Mouse (Mus musculus): ENCODE measurements around the gene Kcnk3.

Kcnk3 gene

GRCm38 (mm10) chr5:30646036-30646435, 58.1 kb downstream of the Kcnk3 start:
- peak; percentile 59 to 67 for DNase-seq

GRCm38 (mm10) chr5:30647396-30647795, 59.4 kb downstream of the Kcnk3 start:
- no peak for DNase-seq

- peak; percentile 96 to 98 for DNase-seq
Observed at GRCm38 (mm10) chr5:30647815-30648560, 60.0 kb downstream of the Kcnk3 start, which contains the start of gene Slc35f6. Gene Slc35f6 (plus strand): TSS chr5:30647933.

- DNase-seq = peak in 1 of 2 experiments; percentile 19
Observed at GRCm38 (mm10) chr5:30649558-30649957, 61.6 kb downstream of the Kcnk3 start.

- DNase-seq = no peak
Observed at GRCm38 (mm10) chr5:30650756-30651155, 62.8 kb downstream of the Kcnk3 start.

- DNase-seq = no peak
Observed at GRCm38 (mm10) chr5:30651554-30651953, 63.6 kb downstream of the Kcnk3 start.

GRCm38 (mm10) chr5:30653246-30653645, 65.3 kb downstream of the Kcnk3 start:
- no peak for DNase-seq

- no peak for DNase-seq
Observed at GRCm38 (mm10) chr5:30655042-30655441, 67.1 kb downstream of the Kcnk3 start.

GRCm38 (mm10) chr5:30655526-30656195, 67.7 kb downstream of the Kcnk3 start:
- peak in 1 of 2 experiments; percentile 13 for DNase-seq

- DNase-seq = no peak
Observed at GRCm38 (mm10) chr5:30659042-30659441, 71.1 kb downstream of the Kcnk3 start.

- no peak for DNase-seq
Observed at GRCm38 (mm10) chr5:30660278-30660677, 72.3 kb downstream of the Kcnk3 start.

- no peak for DNase-seq
Observed at GRCm38 (mm10) chr5:30660813-30661212, 72.8 kb downstream of the Kcnk3 start.

- DNase-seq = no peak
Observed at GRCm38 (mm10) chr5:30665360-30665759, 77.4 kb downstream of the Kcnk3 start.

- peak in 1 of 2 experiments; percentile 10 for DNase-seq
Observed at GRCm38 (mm10) chr5:30665968-30666367, 78.0 kb downstream of the Kcnk3 start.

GRCm38 (mm10) chr5:30666391-30667195, 78.6 kb downstream of the Kcnk3 start, which contains the start of gene Cenpa:
Gene Cenpa (plus strand): TSS chr5:30666777.
- DNase-seq = peak; percentile 92 to 99

GRCm38 (mm10) chr5:30667215-30667614, 79.2 kb downstream of the Kcnk3 start:
- DNase-seq = no peak

GRCm38 (mm10) chr5:30667686-30668085, 79.7 kb downstream of the Kcnk3 start:
- DNase-seq = no peak

GRCm38 (mm10) chr5:30668637-30669495, 80.9 kb downstream of the Kcnk3 start:
- no peak for DNase-seq

- DNase-seq = no peak
Observed at GRCm38 (mm10) chr5:30669496-30669830, 81.5 kb downstream of the Kcnk3 start.

GRCm38 (mm10) chr5:30670091-30670490, 82.1 kb downstream of the Kcnk3 start:
- no peak for DNase-seq

- no peak for DNase-seq
Observed at GRCm38 (mm10) chr5:30674001-30674400, 86.0 kb downstream of the Kcnk3 start.

All from kidney, postnatal 36 days (tissue).